Mouse (Mus musculus) kidney, postnatal 4 days (tissue): Measurements from ENCODE around the gene Tmem45b.

Source experiments
- DNase-seq, 2 experiments: peaks; one replicate each; pipeline ENCODE4 v3.0.0; 2021; ENCODE audit warnings: mixed read lengths in 2 of 2

The Tmem45b gene

GRCm38 (mm10) chr9:31400441-31400840 lies 63.8 kb downstream of the Tmem45b start:
- DNase-seq, result peak; percentile 88 to 90

GRCm38 (mm10) chr9:31387206-31387605 lies 77.1 kb downstream of the Tmem45b start:
- DNase-seq, result no peak

- no peak for DNase-seq
Measured at GRCm38 (mm10) chr9:31386368-31387180, 77.7 kb downstream of the Tmem45b start.

- peak; percentile 98 for DNase-seq
Measured at GRCm38 (mm10) chr9:31385947-31386354, 78.3 kb downstream of the Tmem45b start, which contains the start of gene Nfrkb. TSS of gene Nfrkb (plus strand) at chr9:31386192.

- DNase-seq, result no peak
Measured at GRCm38 (mm10) chr9:31385500-31385869, 78.8 kb downstream of the Tmem45b start.

GRCm38 (mm10) chr9:31384786-31385499 lies 79.3 kb downstream of the Tmem45b start:
- no peak for DNase-seq

GRCm38 (mm10) chr9:31376661-31377060 lies 87.6 kb downstream of the Tmem45b start:
- no peak for DNase-seq
